Mouse (Mus musculus): ENCODE results near the gene Rnase4.

DNA sequence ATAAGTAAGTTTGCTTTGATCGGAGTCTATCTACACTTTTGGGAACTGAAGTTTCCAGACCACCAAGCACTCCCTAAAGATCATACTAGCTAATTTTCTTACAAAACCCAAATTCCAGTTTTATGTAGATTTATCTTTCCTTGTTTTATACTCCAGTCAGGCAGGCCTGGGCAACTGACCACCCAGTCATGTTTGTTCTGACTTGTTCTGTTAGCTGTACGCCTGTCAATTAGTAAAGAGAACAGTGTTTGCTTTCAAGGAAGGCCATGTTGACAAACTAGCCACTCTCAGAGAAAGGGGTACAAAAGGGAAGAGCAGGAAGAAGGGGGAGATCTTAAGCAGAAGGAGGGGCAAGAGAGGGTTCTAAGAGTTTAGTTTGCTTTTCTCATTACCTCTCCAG lies 13.5 kb downstream of the Rnase4 start:
- TF ChIP-seq CTCF (IDR thresholded peaks at IDR 0.05; ENCODE audit: extremely low read depth, insufficient read length, insufficient replicate concordance, low read depth, low read length): no peak
- no peak for TF ChIP-seq POLR2A (IDR thresholded peaks at IDR 0.05; ENCODE audit: low read depth, low read length)

Data from small intestine, adult 2 months (tissue).